Mouse (Mus musculus) midbrain, embryonic 14.5 days (tissue): ENCODE measurements around the gene Aff3. TPM values are rescaled to one million over a fixed set of nuclear protein-coding genes. Genes with fewer than 3 reads are reported as not detected.

Experiments
- ATAC-seq: fragments of 200-750 bp; cut with Nextera tagmentation; 2 replicates; pipeline ENCODE4 v1.8.0; 2017; ENCODE audit warnings: moderate number of reproducible peaks, moderate library complexity; ENCODE audit not compliant: low FRiP score, low TSS enrichment
- DNase-seq: peaks from one replicate; pipeline ENCODE4 v3.0.0-alpha.2; 2015
- H3K27ac ChIP-seq: fragments of 300-500 bp; sonication (generic); replicated peaks from 2 replicates; pipeline ENCODE4 v1.5.1; 2014; ENCODE audit warnings: mild to moderate bottlenecking, low read depth, low read length, moderate library complexity
- H3K27me3 ChIP-seq: fragments of 300-500 bp; sonication (generic); 2 replicates; pipeline ENCODE4 v1.6.1; 2014; ENCODE audit warnings: low read length, control low read depth, mixed read lengths; ENCODE audit not compliant: control insufficient read depth, insufficient read depth
- H3K36me3 ChIP-seq: fragments of 300-500 bp; sonication (generic); 2 replicates; pipeline ENCODE4 v1.6.1; 2014; ENCODE audit warnings: low read length, control low read depth; ENCODE audit not compliant: control insufficient read depth, insufficient read depth
- H3K4me1 ChIP-seq: fragments of 300-500 bp; sonication (generic); 2 replicates; pipeline ENCODE4 v1.6.1; 2014; ENCODE audit warnings: mild to moderate bottlenecking, antibody characterized with exemption, low read length, control low read depth; ENCODE audit not compliant: control insufficient read depth, insufficient read depth
- H3K4me2 ChIP-seq: fragments of 300-500 bp; sonication (generic); 2 replicates; pipeline ENCODE4 v1.6.1; 2014; ENCODE audit warnings: mild to moderate bottlenecking, low read length, moderate library complexity
- H3K4me3 ChIP-seq: fragments of 300-500 bp; sonication (generic); replicated peaks from 2 replicates; pipeline ENCODE4 v1.5.1; 2014; ENCODE audit warnings: low read depth, low read length
- H3K9ac ChIP-seq: fragments of 300-500 bp; sonication (generic); replicated peaks from 2 replicates; pipeline ENCODE4 v1.6.1; 2014; ENCODE audit warnings: mild to moderate bottlenecking, low read length, moderate library complexity
- H3K9me3 ChIP-seq: fragments of 300-500 bp; sonication (generic); 2 replicates; pipeline ENCODE4 v1.6.1; 2016; ENCODE audit warnings: low read length, control low read depth, mixed read lengths; ENCODE audit not compliant: control insufficient read depth
- WGBS: fragments of 180-500 bp; shearing (Covaris S2); extraction: QIAGEN DNeasy Blood & Tissue Kit; methylation state at CpG from one replicate; pipeline ENCODE4 v1.1.7; 2014; 5-methylcytosine and 5-hydroxymethylcytosine counted together
- polyA plus RNA-seq: library from polyadenylated mRNA; unstranded; fragments of >200 nt; fragmentation: Nextera tagmentation; extraction: Ambion mirVana; gene quantifications from 2 replicates; pipeline ENCODE4 v1.2.1, GENCODE M21; 2014

Gene Aff3
- polyA plus RNA-seq, 1 experiment from 2014 or later, result 20.3 TPM

DNA sequence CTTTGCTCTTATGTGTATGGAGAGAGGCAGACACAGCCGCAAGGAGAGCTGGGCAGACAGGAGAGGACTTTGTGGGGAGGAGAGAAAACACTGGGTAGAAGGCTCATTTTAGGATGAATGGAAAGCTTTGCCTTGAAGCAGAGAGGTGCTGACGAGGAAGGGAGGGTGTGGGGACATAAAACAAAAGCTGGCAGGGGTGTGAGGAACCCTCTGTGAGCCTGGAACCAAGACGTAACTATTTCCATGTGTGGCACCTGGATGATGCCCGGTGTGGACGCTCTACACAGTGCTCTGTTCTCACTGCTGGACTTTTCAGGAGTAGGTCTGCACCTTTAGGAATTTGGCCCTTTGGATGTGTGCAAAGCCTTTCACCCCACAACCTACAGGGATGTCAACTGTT lies 447.7 kb downstream of the Aff3 start:
- WGBS, result 87% methylated on average over 5 of the region's 5 CpGs

DNA sequence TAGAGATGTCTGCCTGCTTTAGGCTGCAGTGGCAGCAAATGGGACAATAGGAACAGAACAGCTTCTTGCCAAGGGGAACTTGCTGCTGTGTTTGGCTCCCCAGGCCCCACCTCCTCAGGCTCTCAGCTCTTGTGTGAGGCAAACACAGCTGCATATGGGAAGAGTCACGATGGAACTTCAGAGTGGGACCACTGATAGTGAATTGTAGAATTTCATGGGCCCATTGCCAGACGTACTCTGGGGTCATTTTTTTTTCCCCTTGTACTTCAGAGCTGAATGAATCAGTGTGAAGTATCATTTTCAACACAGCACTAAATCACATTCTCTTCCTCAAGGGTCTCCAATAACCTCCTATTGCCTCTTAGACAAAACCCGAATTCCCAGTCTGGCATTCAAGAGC lies 451.4 kb downstream of the Aff3 start:
- Histone ChIP-seq H3K4me2 (no peak overlapping the region), H3K4me3 (no peak overlapping the region), H3K9ac (no peak overlapping the region), H3K9me3 (no peaks in the 10 kb centered on the region), H3K4me1 (no peaks in the 10 kb centered on the region), H3K36me3 (peaks cover 17% of the 10 kb centered on the region; the same call in 1 of the 2 replicates), H3K27ac (no peak overlapping the region), H3K27me3 (no peaks in the 10 kb centered on the region)
- DNase-seq (no peak), ATAC-seq (no peak)
- WGBS, result 76% methylated on average over 3 of the region's 3 CpGs

More for the DNA sequence above, 447.7 kb downstream of the Aff3 start:
- no peak overlapping the region for H3K4me2 ChIP-seq
- no peaks in the 10 kb centered on the region for H3K27me3 ChIP-seq
- H3K4me1 ChIP-seq, result no peaks in the 10 kb centered on the region
- H3K9me3 ChIP-seq, result 0 out of 2 replicates have a peak, but pooled peaks cover 2% of the 10 kb centered on the region
- no peaks in the 10 kb centered on the region for H3K36me3 ChIP-seq
- no peak overlapping the region for H3K9ac ChIP-seq
- DNase-seq (no peak), ATAC-seq (no peak)
- H3K4me3 ChIP-seq, result no peak overlapping the region
- no peak overlapping the region for H3K27ac ChIP-seq

DNA sequence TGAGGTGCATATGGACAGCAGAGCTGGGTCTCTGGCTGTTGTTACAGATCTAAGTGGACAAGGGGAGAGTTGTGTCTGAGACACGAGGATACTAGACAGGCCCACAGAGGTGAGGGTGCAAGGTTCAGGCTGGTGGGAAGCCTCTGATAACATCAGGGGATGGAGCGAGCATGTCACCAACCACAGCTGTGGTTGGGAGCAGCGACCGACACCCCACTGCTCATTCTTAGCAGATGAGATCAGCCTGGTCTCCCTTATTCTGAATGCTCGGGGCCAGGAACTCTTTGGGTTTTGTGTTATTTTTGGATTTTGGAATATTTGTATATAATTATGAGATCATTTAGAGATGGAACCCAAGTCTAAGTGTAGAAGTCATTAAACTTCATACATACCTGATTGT lies 452.4 kb downstream of the Aff3 start:
- H3K4me3 ChIP-seq, result no peak overlapping the region
- ATAC-seq (no peak), DNase-seq (no peak)
- H3K36me3 ChIP-seq, result peaks cover 23% of the 10 kb centered on the region; the same call in 1 of the 2 replicates
- no peak overlapping the region for H3K27ac ChIP-seq
- no peaks in the 10 kb centered on the region for H3K27me3 ChIP-seq
- H3K9me3 ChIP-seq, result no peaks in the 10 kb centered on the region
- no peak overlapping the region for H3K9ac ChIP-seq
- no peaks in the 10 kb centered on the region for H3K4me1 ChIP-seq
- 85% methylated on average over 5 of the region's 5 CpGs for WGBS
- no peak overlapping the region for H3K4me2 ChIP-seq

DNA sequence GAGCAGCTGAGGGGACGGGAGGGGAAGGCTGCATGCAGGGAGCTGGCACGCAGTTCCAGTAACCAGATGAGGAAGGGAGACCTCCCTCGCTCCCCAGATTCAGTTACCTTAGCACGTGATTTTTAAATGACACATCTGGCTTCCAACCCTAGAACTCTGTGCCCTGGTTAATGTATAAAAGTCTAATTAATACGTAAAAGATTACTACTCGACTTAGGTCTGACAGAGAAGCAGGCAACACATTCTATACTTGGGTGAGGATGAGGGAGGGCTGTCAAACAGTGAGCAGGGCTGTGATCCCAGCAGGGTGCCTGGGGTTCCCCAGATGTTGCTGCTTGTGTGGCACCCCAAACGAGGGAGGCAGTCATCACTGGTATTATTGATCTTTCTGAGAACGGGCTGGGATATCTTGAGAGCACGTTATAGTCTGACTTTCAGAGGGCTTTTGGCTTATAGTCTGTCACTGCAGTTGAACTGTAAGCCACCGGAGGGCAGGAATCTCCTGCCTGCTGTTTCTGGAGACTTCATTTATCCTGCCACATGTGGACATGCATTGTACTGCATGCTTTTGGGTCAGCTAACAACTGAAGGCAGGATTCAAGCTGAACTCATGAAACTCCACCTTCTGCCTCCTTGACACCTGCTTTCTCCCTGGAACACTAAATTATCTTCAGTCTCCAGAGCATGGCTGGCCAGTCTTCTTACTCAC lies 462.1 kb downstream of the Aff3 start:
- Histone ChIP-seq H3K4me3 (no peak overlapping the region), H3K36me3 (peaks cover 23% of the 10 kb centered on the region), H3K9ac (no peak overlapping the region), H3K4me2 (no peak overlapping the region), H3K27ac (no peak overlapping the region), H3K9me3 (no peaks in the 10 kb centered on the region), H3K27me3 (no peaks in the 10 kb centered on the region), H3K4me1 (peaks cover 35% of the 10 kb centered on the region)
- 84% methylated on average over 10 of the region's 10 CpGs for WGBS
- DNase-seq, result peak; percentile 51
- ATAC-seq, result no peak

DNA sequence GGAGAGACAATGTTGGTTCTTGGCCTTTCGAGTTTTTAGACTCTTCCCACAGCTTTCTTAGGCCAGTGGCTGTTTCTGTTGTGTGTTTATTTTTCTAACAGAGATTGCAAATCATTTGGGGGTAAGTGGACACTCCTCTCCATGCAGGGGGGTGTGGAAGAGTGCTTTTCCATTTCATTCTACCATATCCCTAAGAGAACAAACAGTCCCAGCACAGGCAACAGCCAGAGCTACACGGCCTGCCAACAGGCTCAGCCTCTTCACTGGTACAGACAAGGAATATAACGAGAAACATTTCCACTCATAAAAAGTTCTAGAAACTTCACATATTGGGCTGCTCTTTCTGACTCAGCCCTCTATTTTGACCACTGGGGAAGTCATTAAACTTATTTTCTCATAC lies 463.0 kb downstream of the Aff3 start:
- H3K36me3 ChIP-seq, result peaks cover 21% of the 10 kb centered on the region
- H3K27ac ChIP-seq, result no peak overlapping the region
- no peak overlapping the region for H3K4me3 ChIP-seq
- WGBS, result 90% methylated on average over 3 of the region's 3 CpGs
- no peak for ATAC-seq
- no peak overlapping the region for H3K9ac ChIP-seq
- H3K4me2 ChIP-seq, result no peak overlapping the region
- no peaks in the 10 kb centered on the region for H3K27me3 ChIP-seq
- H3K4me1 ChIP-seq, result peaks cover 40% of the 10 kb centered on the region
- no peak for DNase-seq
- H3K9me3 ChIP-seq, result no peaks in the 10 kb centered on the region

DNA sequence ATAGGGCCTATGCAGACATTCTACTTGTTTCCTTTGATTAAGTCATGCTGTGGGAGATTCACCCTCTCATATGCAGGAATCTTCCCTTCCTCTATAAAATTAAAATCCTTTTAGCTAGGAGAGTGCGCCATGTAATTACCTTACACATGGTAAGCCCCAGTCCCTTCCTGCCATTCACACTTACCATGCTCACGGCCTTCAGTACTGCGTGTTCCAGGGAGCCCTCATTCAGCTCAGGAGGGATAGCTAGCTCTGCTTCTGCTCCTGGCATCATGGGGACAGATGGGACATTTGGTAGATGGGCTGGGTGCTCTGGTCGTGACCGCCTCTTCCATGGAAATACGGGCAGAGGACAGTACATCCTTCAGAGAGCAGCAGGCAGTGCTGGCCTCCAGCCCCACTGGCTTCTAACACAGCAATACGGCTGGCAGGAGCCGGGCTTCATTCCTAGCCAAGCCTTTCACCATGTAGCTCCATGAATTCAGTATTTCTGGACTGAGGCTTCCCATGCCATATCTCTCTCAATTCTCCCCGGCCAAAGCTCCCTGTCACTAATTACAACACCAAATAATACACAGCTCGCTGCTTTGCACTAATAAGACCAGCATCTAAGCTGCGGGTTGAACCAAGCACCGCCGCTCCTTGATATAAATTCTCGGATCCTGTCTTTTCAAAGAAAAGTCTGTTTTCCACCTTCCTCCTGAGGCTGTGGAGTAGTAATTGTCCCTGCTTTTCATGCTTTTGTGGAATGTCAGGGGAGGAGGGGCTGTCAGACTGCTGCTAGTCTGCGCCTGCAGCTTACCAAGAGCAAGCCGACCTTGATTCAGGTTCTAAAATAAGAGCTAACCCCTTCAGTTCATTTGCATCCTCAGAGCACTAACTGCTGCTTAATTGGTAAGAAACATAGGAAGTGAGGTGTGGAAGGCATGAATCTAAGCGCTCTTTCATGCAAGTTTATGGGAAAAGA lies 464.8 kb downstream of the Aff3 start:
- H3K4me2 ChIP-seq, result peak overlapping the region; percentile 23
- H3K27me3 ChIP-seq, result no peaks in the 10 kb centered on the region
- 27% methylated on average over 17 of the region's 17 CpGs for WGBS
- no peak; the same call in 1 of the 2 replicates for ATAC-seq
- H3K36me3 ChIP-seq, result peaks cover 19% of the 10 kb centered on the region
- peaks cover 40% of the 10 kb centered on the region for H3K4me1 ChIP-seq
- DNase-seq, result peak; percentile 69
- no peaks in the 10 kb centered on the region for H3K9me3 ChIP-seq
- H3K4me3 ChIP-seq, result no peak overlapping the region
- H3K27ac ChIP-seq, result peak overlapping the region; percentile 87
- peak overlapping the region; percentile 46; the same call in 1 of the 2 replicates for H3K9ac ChIP-seq

DNA sequence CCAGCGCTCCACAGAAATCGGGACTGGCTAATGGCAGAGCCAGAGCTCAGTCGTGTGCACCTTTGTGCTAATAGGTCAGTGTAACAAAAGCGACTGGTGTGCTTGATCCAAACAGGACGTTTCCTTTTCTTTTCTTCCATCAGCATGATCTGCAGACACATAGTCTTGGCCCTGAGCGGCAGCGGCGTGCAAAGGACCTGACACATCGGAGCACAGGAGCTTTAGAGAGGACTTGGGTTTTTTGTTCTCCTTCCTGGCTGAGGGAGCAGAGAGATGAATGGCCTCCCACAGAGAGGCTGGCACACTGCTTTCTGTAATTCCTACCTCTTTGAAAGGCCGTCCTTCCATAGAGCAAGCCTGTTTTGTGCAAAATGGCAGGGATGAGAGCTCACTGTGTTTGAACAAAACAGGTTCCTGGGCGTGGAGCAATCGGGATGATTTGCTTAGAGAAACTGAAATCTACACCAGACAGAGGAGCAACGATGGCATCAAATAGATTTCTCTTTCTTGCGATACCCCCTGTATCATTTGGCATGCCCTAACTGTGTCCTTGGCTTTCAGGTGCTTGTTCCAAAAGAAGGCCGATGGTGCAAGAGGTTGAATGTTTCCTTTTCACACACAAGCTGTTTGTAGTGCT lies 466.2 kb downstream of the Aff3 start:
- Histone ChIP-seq H3K4me3 (no peak overlapping the region), H3K27ac (peak overlapping the region; percentile 87), H3K9me3 (no peaks in the 10 kb centered on the region), H3K36me3 (0 out of 2 replicates have a peak, but pooled peaks cover 9% of the 10 kb centered on the region), H3K4me2 (peak overlapping the region; percentile 22), H3K4me1 (peaks cover 40% of the 10 kb centered on the region), H3K27me3 (no peaks in the 10 kb centered on the region), H3K9ac (peak overlapping the region; percentile 31)
- 8% methylated on average over 15 of the region's 15 CpGs for WGBS
- 0 out of 2 replicates have a peak, but pooled peaks have one; percentile 40 for ATAC-seq
- DNase-seq, result peak; percentile 70

DNA sequence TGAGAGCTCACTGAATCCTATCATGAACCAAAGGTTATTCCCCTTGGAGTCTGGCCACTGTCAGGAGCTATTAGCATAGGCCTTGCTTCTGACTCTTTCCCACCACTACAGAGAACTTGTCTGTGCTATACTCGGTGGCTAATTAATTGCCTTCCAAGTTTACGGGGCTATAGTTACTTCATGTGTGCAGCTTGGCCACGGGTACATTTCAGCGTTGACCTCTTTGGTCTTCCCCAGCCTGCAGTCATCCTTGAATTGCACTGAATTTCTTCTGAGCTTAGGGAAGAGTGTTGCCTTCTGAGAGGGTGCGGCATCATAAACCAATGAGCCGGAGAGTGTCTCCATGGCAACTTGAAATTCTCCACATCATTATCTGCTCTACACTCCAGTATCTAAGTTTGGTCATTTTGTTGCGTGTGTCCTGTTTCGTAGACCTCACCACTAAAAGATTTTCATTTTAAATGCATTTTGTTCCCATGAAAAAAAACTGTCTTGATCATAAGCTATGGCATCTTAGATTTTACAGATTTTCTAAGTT lies 467.5 kb downstream of the Aff3 start:
- peak; percentile 55 for DNase-seq
- H3K4me1 ChIP-seq, result peaks cover 40% of the 10 kb centered on the region
- H3K9ac ChIP-seq, result no peak overlapping the region
- no peak for ATAC-seq
- H3K9me3 ChIP-seq, result no peaks in the 10 kb centered on the region
- no peak overlapping the region; the same call in 1 of the 2 replicates for H3K27ac ChIP-seq
- 47% methylated on average over 8 of the region's 8 CpGs for WGBS
- H3K4me3 ChIP-seq, result no peak overlapping the region
- no peak overlapping the region for H3K4me2 ChIP-seq
- no peaks in the 10 kb centered on the region for H3K27me3 ChIP-seq
- H3K36me3 ChIP-seq, result peaks cover 3% of the 10 kb centered on the region; the same call in 1 of the 2 replicates
